Mouse (Mus musculus) heart, adult 2 months (tissue): ENCODE data around the gene Pkd1l1.

Source experiments
- CTCF ChIP-seq: fragments of 200-600 bp; IDR thresholded peaks from 2 replicates; pipeline ENCODE4 v1.8.1; 2022; ENCODE audit warnings: antibody characterized with exemption, mild to moderate bottlenecking, moderate library complexity
- POLR2A ChIP-seq: fragments of 200-500 bp; IDR thresholded peaks from 2 replicates; pipeline ENCODE4 v1.6.1; 2011; ENCODE audit warnings: mild to moderate bottlenecking, low read depth, low read length, control low read depth; ENCODE audit not compliant: insufficient read depth

DNA sequence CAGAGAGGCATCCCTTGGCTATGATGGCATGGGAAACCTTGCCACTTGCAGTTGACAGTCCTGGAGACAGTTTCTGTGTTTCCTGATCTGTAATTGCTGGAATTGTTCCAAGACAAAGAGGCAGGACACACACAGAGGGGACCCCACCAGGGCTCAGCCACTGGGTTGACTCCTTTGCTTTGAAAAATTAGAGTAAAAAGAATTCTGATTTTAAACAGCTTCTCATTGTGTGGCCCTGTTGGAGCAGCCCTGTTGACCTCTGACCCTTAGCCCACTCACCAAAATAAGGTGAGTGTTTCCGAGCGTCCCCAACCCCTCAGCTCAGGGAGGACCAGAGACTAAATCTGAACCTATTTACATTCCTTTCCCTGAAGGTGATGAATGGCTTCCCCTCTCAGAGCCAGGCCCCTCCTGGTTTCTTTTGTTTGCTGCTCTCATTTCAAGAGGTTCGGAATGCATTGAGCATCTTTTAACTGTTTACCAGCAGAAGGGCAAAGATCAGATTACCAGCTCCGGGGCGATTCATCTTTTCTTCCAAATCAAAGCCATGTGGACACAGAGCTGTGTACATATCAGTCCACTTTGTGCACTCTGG, 161.5 kb downstream of the Pkd1l1 start:
- TF ChIP-seq POLR2A (no peak), CTCF (no peak)
